Mouse (Mus musculus) midbrain, embryonic 16.5 days (tissue): ENCODE data around the gene Armh3. TPM values are rescaled to one million over a fixed set of nuclear protein-coding genes. Genes with fewer than 3 reads are reported as not detected.

Experiments used
- ATAC-seq: fragments of 200-750 bp; cut with Nextera tagmentation; 2 replicates; pipeline ENCODE4 v1.8.0; 2017; ENCODE audit warnings: moderate TSS enrichment
- H3K27ac ChIP-seq: fragments of 300-500 bp; sonication (generic); 2 replicates; pipeline ENCODE4 v1.5.1; 2014; ENCODE audit warnings: mild to moderate bottlenecking, low read length, mixed read lengths
- H3K27me3 ChIP-seq: fragments of 300-500 bp; sonication (generic); 2 replicates; pipeline ENCODE4 v1.6.1; 2014; ENCODE audit warnings: low read depth, low read length, mixed read lengths; ENCODE audit not compliant: control insufficient read depth, insufficient read depth
- H3K36me3 ChIP-seq: fragments of 300-500 bp; sonication (generic); 2 replicates; pipeline ENCODE4 v1.6.1; 2014; ENCODE audit warnings: mild to moderate bottlenecking, low read length, moderate library complexity, mixed read lengths; ENCODE audit not compliant: control insufficient read depth, insufficient read depth
- H3K4me1 ChIP-seq: fragments of 300-500 bp; sonication (generic); 2 replicates; pipeline ENCODE4 v1.6.1; 2014; ENCODE audit warnings: mild to moderate bottlenecking, low read length, mixed read lengths; ENCODE audit not compliant: control insufficient read depth, insufficient read depth
- H3K4me2 ChIP-seq: fragments of 300-500 bp; sonication (generic); 2 replicates; pipeline ENCODE4 v1.6.1; 2014; ENCODE audit warnings: mild to moderate bottlenecking, low read length, mixed read lengths
- H3K4me3 ChIP-seq: fragments of 300-500 bp; sonication (generic); 2 replicates; pipeline ENCODE4 v1.5.1; 2014; ENCODE audit warnings: low read depth, mild to moderate bottlenecking, low read length, moderate library complexity, mixed read lengths
- H3K9ac ChIP-seq: fragments of 300-500 bp; sonication (generic); 2 replicates; pipeline ENCODE4 v1.6.1; 2014; ENCODE audit warnings: low read depth, low read length, mixed read lengths
- H3K9me3 ChIP-seq: fragments of 300-500 bp; sonication (generic); replicated peaks from 2 replicates; pipeline ENCODE4 v1.6.1; 2014; ENCODE audit warnings: mild to moderate bottlenecking, low read length, mixed read lengths; ENCODE audit not compliant: control insufficient read depth, poor library complexity, severe bottlenecking
- WGBS: fragments of 180-500 bp; shearing (Covaris S2); extraction: QIAGEN DNeasy Blood & Tissue Kit; methylation state at CpG from one replicate; pipeline ENCODE4 v1.1.7; 2014; 5-methylcytosine and 5-hydroxymethylcytosine counted together
- polyA plus RNA-seq: library from polyadenylated mRNA; unstranded; fragments of >200 nt; fragmentation: Nextera tagmentation; extraction: Ambion mirVana; gene quantifications from 2 replicates; pipeline ENCODE4 v1.2.1, GENCODE M21; 2015

The Armh3 gene
- polyA plus RNA-seq, 1 experiment from 2014 or later = 23.4 TPM

DNA sequence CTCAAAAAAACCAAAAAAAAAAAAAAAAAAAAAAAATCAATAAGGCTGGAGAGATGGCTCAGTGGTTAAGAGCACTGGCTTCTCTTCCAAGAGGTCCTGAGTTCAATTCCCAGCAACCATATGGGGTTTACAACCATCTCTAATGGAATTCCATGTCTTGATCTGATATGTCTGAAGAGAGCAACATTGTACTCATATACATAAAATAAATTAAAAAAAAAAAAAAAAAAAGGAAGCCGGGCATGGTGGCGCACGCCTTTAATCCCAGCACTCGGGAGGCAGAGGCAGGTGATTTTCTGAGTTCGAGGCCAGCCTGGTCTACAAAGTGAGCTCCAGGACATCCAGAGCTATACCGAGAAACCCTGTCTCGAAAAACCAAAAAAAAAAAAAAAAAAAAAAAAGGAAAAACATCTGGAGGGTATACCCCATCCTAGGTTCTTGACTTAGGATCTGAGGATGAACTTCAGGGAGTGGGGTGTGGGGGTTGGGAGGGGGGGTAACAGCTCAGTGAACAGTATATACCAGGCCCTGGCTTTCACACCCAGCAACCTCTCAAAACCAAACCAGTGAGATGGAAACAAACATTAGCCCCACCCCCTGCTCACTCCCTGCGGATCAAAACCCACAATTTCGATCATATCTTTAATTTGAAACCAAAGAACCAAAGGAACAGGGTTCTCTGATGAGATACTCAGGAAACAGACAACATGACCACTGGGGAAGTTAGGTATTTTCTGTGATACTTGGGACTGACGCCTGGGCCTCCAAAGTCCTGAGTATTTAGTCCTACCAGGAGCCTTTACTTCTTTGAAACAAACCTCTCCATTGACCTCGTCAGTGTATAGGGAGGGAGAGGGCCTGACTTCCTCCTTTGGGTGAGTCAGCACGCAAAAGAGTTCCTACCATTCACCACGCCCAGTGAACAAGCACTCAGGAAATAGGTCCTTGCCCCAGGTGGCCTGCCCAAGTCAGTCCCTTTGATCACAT, 208.1 kb downstream of the Armh3 start:
- ATAC-seq = no peak
- Histone ChIP-seq H3K9me3 (no peaks in the 10 kb centered on the region), H3K27me3 (no peaks in the 10 kb centered on the region), H3K27ac (no peak overlapping the region), H3K36me3 (no peaks in the 10 kb centered on the region), H3K4me2 (no peak overlapping the region), H3K4me3 (no peak overlapping the region), H3K9ac (no peak overlapping the region), H3K4me1 (no peaks in the 10 kb centered on the region)
- 83% methylated on average over 13 of the region's 13 CpGs for WGBS

GRCm38 (mm10) chr19:45789365-45789764, 208.9 kb downstream of the Armh3 start:
- 73% methylated on average over 7 of the region's 7 CpGs for WGBS

DNA sequence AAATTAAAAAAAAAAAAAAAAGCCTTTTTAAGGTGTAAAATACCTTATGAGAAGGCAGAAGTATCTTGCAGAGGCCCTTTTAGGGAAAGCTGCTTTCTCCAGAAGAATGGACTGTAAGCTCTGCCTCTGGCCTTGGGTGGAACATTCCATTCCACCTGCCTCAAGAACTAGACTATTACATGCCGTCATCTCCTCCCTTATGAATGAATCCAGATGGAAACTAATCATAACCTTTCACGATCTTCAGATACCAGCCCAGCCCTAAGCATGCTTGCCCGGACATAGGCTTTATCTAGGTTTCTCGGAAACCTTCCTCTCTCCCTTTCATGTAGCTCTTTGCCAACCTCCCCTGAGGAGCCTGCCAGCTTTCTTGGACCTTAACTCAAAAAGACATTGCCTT, 210.0 kb downstream of the Armh3 start:
- Histone ChIP-seq H3K9ac (no peak overlapping the region), H3K36me3 (no peaks in the 10 kb centered on the region), H3K9me3 (no peaks in the 10 kb centered on the region), H3K27ac (no peak overlapping the region), H3K4me1 (peaks cover 6% of the 10 kb centered on the region), H3K27me3 (no peaks in the 10 kb centered on the region), H3K4me3 (no peak overlapping the region), H3K4me2 (no peak overlapping the region)
- ATAC-seq = no peak
- WGBS = 88% methylated on average over 4 of the region's 4 CpGs

More at GRCm38 (mm10) chr19:45789365-45789764, 208.9 kb downstream of the Armh3 start:
- no peaks in the 10 kb centered on the region for H3K27me3 ChIP-seq
- H3K4me1 ChIP-seq = no peaks in the 10 kb centered on the region; the same call in 1 of the 2 replicates
- no peak overlapping the region for H3K9ac ChIP-seq
- no peaks in the 10 kb centered on the region for H3K9me3 ChIP-seq
- no peak overlapping the region for H3K4me3 ChIP-seq
- H3K36me3 ChIP-seq = no peaks in the 10 kb centered on the region
- no peak for ATAC-seq
- H3K4me2 ChIP-seq = no peak overlapping the region
- H3K27ac ChIP-seq = no peak overlapping the region

GRCm38 (mm10) chr19:45787450-45787849, 210.8 kb downstream of the Armh3 start:
- no peak overlapping the region for H3K27ac ChIP-seq
- WGBS = 71% methylated on average over 3 of the region's 3 CpGs

DNA sequence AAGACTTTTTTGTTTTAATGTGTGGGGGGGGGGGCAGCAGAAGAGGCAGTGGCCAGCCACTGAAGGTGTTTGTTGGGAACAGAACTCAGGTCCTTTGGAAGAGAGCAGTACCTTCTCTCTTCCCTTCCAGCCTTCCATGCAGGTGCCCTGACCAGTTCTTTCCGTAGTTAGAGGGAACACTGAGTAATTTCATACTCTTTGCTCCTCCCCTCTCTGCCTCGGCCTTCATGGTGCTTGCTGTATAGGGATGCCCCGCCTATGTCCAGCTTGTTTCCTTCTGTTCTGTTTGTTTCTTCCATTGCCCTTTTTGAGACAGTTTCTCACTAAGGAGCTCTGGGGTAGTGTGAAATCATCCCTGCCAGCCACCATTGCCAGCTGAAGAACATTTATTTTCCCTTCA, 212.8 kb downstream of the Armh3 start:
- no peaks in the 10 kb centered on the region for H3K27me3 ChIP-seq
- no peak overlapping the region for H3K4me3 ChIP-seq
- WGBS = 60% methylated on average over 3 of the region's 3 CpGs
- no peaks in the 10 kb centered on the region for H3K9me3 ChIP-seq
- H3K4me2 ChIP-seq = no peak overlapping the region
- no peak for ATAC-seq
- H3K4me1 ChIP-seq = peaks cover 22% of the 10 kb centered on the region
- no peak overlapping the region for H3K27ac ChIP-seq
- H3K9ac ChIP-seq = no peak overlapping the region
- no peaks in the 10 kb centered on the region for H3K36me3 ChIP-seq

More at GRCm38 (mm10) chr19:45787450-45787849, 210.8 kb downstream of the Armh3 start:
- no peak overlapping the region for H3K4me3 ChIP-seq
- no peaks in the 10 kb centered on the region for H3K36me3 ChIP-seq
- no peak overlapping the region for H3K9ac ChIP-seq
- peaks cover 6% of the 10 kb centered on the region for H3K4me1 ChIP-seq
- no peaks in the 10 kb centered on the region for H3K27me3 ChIP-seq
- no peaks in the 10 kb centered on the region for H3K9me3 ChIP-seq
- no peak for ATAC-seq
- no peak overlapping the region for H3K4me2 ChIP-seq

DNA sequence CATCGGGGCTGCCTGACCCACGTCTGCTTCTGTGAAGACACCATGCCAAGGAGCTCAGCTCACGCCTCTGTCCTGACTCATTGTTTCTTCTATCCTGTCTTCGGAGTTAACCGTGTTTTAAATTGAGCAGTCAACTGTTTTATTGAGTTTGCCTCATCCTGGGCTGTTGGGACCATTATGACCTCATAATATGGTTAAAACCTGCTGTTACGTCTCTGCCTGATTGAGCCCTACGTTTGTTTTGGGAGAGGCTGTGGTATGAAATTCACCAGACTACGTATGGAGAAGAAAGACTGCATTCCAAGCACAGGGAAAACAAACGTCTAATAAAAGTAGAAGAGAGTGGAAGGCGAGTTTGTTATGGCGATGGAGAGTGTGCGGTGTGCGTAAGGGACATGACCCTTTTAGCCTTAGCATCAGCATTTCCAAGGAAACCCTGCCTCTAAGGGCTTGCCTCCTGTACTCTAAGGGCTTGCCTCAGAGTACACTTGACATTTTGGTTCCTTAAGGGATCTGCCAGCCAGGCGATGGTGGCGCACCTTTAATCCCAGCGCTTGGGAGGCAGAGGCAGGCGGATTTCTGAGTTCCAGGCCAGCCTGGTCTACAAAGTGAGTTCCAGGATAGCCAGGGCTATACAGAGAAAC, 214.2 kb downstream of the Armh3 start:
- no peaks in the 10 kb centered on the region for H3K27me3 ChIP-seq
- peaks cover 34% of the 10 kb centered on the region for H3K4me1 ChIP-seq
- no peak for ATAC-seq
- H3K4me3 ChIP-seq = peak overlapping the region; percentile 99
- H3K4me2 ChIP-seq = peak overlapping the region; percentile 67
- no peaks in the 10 kb centered on the region for H3K9me3 ChIP-seq
- H3K27ac ChIP-seq = peak overlapping the region; percentile 6; the same call in 1 of the 2 replicates
- 33% methylated on average over 17 of the region's 17 CpGs for WGBS
- H3K9ac ChIP-seq = peak overlapping the region; percentile 48; the same call in 1 of the 2 replicates
- H3K36me3 ChIP-seq = no peaks in the 10 kb centered on the region

GRCm38 (mm10) chr19:45783181-45783932, 214.9 kb downstream of the Armh3 start, which contains the start of gene Mgea5:
Gene Mgea5, minus strand, starts transcription at chr19:45783837.
- Histone ChIP-seq H3K4me2 (peak within 1 kb of the TSS; percentile 72), H3K4me1 (peaks cover 34% of the 10 kb centered on the region), H3K27ac (peak within 1 kb of the TSS; percentile 99), H3K27me3 (no peaks in the 10 kb centered on the region), H3K9me3 (no peaks in the 10 kb centered on the region), H3K36me3 (peaks cover 2% of the 10 kb centered on the region; the same call in 1 of the 2 replicates), H3K4me3 (peak within 1 kb of the TSS; percentile 99), H3K9ac (peak within 1 kb of the TSS; percentile 99)
- peak; percentile 99 for ATAC-seq
- WGBS = 0% methylated on average over 47 of the region's 71 CpGs

GRCm38 (mm10) chr19:45782315-45783001, 215.8 kb downstream of the Armh3 start:
- peak overlapping the region; percentile 99 for H3K4me3 ChIP-seq
- peak overlapping the region; percentile 99 for H3K27ac ChIP-seq
- H3K4me2 ChIP-seq = peak overlapping the region; percentile 72
- peaks cover 34% of the 10 kb centered on the region for H3K4me1 ChIP-seq
- 1% methylated on average over 34 of the region's 36 CpGs for WGBS
- no peaks in the 10 kb centered on the region for H3K27me3 ChIP-seq
- H3K9ac ChIP-seq = peak overlapping the region; percentile 99
- peak; percentile 34 for ATAC-seq
- no peaks in the 10 kb centered on the region for H3K9me3 ChIP-seq
- H3K36me3 ChIP-seq = peaks cover 3% of the 10 kb centered on the region; the same call in 1 of the 2 replicates
